Mouse (Mus musculus): Measurements from ENCODE around the gene Rabep2. TPM values are rescaled to one million over a fixed set of nuclear protein-coding genes. Genes with fewer than 3 reads are reported as not detected.

Rabep2 gene
- polyA plus RNA-seq, 1 experiment from 2014 or later, result 28.4 TPM

Other genes with a start within 250 kb of the Rabep2 start
- gene Xpo6, start 228.3 kb upstream of the Rabep2 start, polyA plus RNA-seq (2014; fragmentation: Nextera tagmentation; extraction: Ambion mirVana), result 65.9 and 73.6 TPM in 2 replicates
- gene Sbk1, start 156.1 kb upstream of the Rabep2 start, polyA plus RNA-seq (2014; fragmentation: Nextera tagmentation; extraction: Ambion mirVana), result 32.8 and 33.6 TPM in 2 replicates
- gene Lat, start 59.2 kb upstream of the Rabep2 start, polyA plus RNA-seq (2014; fragmentation: Nextera tagmentation; extraction: Ambion mirVana), result 0.78 and 1.2 TPM in 2 replicates
- gene Spns1, start 51.3 kb upstream of the Rabep2 start, polyA plus RNA-seq (2014; fragmentation: Nextera tagmentation; extraction: Ambion mirVana), result 38.3 and 39.5 TPM in 2 replicates
- gene Nfatc2ip, start 32.0 kb upstream of the Rabep2 start, polyA plus RNA-seq (2014; fragmentation: Nextera tagmentation; extraction: Ambion mirVana), result 2.6 and 3.0 TPM in 2 replicates
- not detected in 2 replicates for gene Cd19, start 13.9 kb upstream of the Rabep2 start, polyA plus RNA-seq (2014; fragmentation: Nextera tagmentation; extraction: Ambion mirVana)
- 0.07 TPM in 1 of 2 replicates, not detected in the other for gene Atp2a1, start 34.3 kb downstream of the Rabep2 start, polyA plus RNA-seq (2014; fragmentation: Nextera tagmentation; extraction: Ambion mirVana)
- gene Sh2b1, start 46.7 kb downstream of the Rabep2 start, polyA plus RNA-seq (2014; fragmentation: Nextera tagmentation; extraction: Ambion mirVana), result 39.4 and 42.2 TPM in 2 replicates
- gene Tufm, start 58.6 kb downstream of the Rabep2 start, polyA plus RNA-seq (2014; fragmentation: Nextera tagmentation; extraction: Ambion mirVana), result 134 and 144 TPM in 2 replicates
- 45.6 and 52.1 TPM in 2 replicates for gene Atxn2l, start 74.7 kb downstream of the Rabep2 start, polyA plus RNA-seq (2014; fragmentation: Nextera tagmentation; extraction: Ambion mirVana)
- gene Eif3c, start 137.7 kb downstream of the Rabep2 start, polyA plus RNA-seq (2014; fragmentation: Nextera tagmentation; extraction: Ambion mirVana), result 163 and 172 TPM in 2 replicates
- 0.20 and 0.43 TPM in 2 replicates for gene Apobr, start 156.2 kb downstream of the Rabep2 start, polyA plus RNA-seq (2014; fragmentation: Nextera tagmentation; extraction: Ambion mirVana)
- gene Cln3, start 157.1 kb downstream of the Rabep2 start, polyA plus RNA-seq (2014; fragmentation: Nextera tagmentation; extraction: Ambion mirVana), result 27.2 and 30.2 TPM in 2 replicates
- not detected in 2 replicates for gene Il27, start 166.2 kb downstream of the Rabep2 start, polyA plus RNA-seq (2014; fragmentation: Nextera tagmentation; extraction: Ambion mirVana)
- 7.0 and 21.7 TPM in 2 replicates for gene Nupr1, start 202.1 kb downstream of the Rabep2 start, polyA plus RNA-seq (2014; fragmentation: Nextera tagmentation; extraction: Ambion mirVana)
- gene Sgf29, start 220.6 kb downstream of the Rabep2 start, polyA plus RNA-seq (2014; fragmentation: Nextera tagmentation; extraction: Ambion mirVana), result 61.2 and 67.4 TPM in 2 replicates
- 5.8 and 7.0 TPM in 2 replicates for gene Sult1a1, start 247.7 kb downstream of the Rabep2 start, polyA plus RNA-seq (2014; fragmentation: Nextera tagmentation; extraction: Ambion mirVana)

All from stomach, embryonic 14.5 days (tissue).